Mouse (Mus musculus): Measurements from ENCODE around the gene Tmem104. TPM values are rescaled to one million over a fixed set of nuclear protein-coding genes. Genes with fewer than 3 reads are reported as not detected.

Tmem104 gene
- total and polyA plus RNA-seq, 3 experiments: 23.7 to 34.7 (median 27.9) TPM

DNA sequence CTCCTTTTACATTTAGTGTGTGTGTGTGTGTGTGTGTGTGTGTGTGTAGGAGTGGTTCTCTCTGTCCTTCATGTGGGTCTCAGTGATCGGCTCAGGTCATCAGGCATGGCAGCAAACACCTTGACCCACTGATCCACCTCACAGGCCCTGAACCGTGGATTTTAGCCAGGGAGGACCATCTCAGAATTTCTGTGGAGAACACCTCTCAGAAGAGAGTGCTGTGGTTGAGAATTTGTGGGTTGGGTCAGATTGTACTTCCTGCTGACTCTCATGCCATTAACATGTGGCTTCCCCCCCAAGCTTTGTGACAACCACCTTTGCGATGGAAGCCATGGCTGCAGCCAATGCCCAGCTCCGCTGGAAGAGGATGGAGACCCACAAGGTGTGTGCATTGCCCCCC is 13.2 kb downstream of the Tmem104 start:
- no peak for DNase-seq

DNA sequence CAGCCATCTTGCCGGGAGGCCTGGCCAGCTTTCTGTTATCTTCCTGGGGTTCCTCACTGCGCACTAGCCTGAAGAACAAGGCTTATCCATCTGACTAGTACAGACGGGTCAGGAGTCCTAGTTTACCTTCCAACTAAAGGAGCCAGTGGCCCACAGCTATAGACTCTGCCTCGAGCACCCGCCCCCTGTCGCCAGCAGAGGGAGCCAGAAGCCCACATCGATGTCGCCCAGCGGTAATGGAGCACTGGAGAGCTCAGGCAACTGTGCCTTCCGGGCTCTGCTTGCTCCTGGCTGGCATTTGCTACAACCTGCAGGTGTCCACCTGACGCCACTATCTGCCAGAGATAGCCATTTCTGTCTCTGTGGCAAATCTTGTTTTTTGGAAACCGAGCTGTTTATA is 15.0 kb downstream of the Tmem104 start:
- DNase-seq: peak; percentile 82

- no peak for DNase-seq
Measured at GRCm38 (mm10) chr11:115202756-115203155, 15.5 kb downstream of the Tmem104 start.

- no peak for DNase-seq
Measured at GRCm38 (mm10) chr11:115208126-115208525, 20.8 kb downstream of the Tmem104 start.

- DNase-seq: no peak
Measured at GRCm38 (mm10) chr11:115208776-115209732, 21.8 kb downstream of the Tmem104 start.

GRCm38 (mm10) chr11:115209958-115210357 is 22.7 kb downstream of the Tmem104 start:
- no peak for DNase-seq

DNA sequence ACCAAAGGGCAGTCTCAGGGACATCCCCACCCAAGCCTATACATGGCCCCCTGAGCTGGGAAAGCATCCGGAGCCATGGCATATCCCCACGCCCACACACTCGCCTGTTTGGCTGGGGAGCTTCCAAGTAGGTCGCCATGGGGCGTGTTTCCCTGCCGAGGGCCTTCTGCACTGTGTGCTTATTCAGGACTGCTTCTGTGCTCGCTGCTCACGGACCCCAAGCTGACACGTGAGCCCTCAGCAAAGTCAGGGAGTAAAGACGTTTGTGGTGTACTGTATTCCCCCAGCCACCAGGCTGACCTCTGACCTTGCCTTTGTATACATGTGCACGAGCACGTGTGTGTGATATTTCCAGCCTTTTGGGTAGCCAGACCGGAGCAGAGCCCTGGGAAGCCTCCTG is 24.8 kb downstream of the Tmem104 start:
- no peak for DNase-seq

- no peak for DNase-seq
Measured at GRCm38 (mm10) chr11:115215123-115215522, 27.8 kb downstream of the Tmem104 start.

GRCm38 (mm10) chr11:115217439-115218410 is 30.4 kb downstream of the Tmem104 start:
- DNase-seq: no peak

DNA sequence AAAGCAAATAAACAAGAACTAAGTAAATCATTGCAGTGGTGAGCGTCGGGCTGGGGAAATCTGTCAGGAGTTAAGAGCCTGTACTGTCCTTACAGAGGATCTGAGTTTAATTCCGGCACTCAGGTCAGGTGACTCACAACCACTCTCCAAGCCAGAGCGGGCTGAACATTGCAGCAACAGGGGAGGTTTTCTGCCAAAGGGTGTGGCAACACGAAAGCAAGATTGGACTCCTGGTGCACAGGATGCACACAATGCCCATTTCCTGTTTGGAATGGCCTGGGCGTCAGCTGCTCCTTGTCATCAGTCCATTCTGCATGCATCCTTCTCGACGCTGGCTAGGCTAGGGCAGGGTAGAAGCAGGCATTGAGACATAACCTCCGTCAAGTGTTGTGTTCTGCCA is 32.0 kb downstream of the Tmem104 start:
- DNase-seq: peak; percentile 63

DNA sequence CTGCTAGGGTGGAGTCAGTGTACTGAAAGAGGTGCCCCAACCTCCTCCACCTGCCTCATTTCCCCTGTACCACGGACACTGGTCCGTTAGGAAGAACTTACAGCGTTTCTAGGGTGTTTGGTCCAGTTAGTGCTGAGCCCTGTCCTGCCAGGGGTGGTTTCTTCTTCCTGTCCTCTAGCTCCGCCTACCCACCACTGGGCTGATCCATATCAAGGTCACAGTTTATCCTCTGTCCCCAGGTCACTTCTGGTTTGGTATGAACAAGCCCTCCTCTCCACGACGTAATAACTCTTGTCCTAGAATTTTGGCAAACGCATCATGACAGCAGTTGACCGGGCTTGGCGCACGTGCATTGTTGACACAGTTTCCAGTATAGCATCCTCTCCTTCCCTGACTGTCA is 32.4 kb downstream of the Tmem104 start:
- no peak for DNase-seq

GRCm38 (mm10) chr11:115222077-115222476 is 34.8 kb downstream of the Tmem104 start:
- DNase-seq: no peak

DNA sequence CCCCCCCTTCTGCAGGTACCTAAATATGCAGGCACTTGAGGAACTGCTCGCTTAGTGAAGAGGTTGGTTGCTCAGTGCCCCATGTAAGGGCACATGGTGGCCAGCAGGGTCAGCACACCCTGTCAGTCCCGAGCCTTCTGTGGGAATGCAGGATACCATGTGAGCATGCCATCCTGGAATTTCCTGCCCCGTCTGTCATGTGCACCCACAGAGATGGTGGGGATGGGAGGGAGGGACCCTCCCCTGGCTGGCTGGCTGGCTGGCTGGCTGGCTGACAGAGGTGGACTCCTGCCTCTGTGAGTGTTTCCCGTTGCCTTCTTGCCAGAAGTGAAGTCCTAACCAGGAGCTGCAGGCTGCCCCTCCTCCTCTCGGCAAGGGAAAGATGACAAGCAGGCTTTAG is 35.3 kb downstream of the Tmem104 start:
- DNase-seq: no peak

GRCm38 (mm10) chr11:115223451-115223850 is 36.2 kb downstream of the Tmem104 start:
- DNase-seq: no peak

DNA sequence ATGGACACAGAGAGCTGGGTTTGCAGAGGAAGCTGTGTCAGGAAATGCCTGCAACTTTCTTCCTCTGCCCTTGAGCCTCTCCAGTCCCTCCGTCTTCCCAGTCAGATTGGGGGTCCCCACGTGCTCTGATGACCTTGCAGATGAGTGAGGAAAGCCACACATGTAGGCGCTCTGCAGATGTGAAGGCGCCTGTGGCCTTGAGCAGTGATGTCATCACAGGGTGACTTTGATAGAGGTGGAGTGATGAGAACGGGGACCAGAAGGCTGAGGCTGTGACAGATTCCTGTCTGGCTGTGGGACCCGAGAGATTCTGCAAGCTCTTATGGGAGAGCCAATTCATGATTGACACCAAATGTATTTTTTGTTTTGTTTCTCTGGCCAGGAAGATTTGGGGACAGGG is 36.6 kb downstream of the Tmem104 start:
- peak; percentile 57 for DNase-seq

DNA sequence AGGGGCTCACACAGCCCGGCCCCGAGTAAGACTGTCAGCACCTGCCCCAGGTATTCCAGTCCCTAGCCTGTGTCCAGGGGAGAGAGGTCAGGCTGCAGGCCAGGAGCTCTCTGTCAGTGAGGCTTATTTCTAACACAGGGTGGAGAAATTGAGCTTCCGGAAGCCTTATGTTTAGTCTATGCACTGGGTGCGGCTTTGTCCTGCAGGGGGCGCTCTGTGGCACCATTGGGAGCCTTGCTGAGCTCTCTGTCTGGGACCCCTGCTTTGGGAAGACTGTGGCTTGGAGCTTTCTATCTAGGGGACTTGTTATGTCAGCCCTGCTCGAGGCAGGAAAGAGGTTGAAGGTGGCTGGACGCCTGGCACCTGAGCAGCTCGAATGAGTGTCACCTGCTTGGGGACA is 37.6 kb downstream of the Tmem104 start:
- peak; percentile 52 for DNase-seq

DNA sequence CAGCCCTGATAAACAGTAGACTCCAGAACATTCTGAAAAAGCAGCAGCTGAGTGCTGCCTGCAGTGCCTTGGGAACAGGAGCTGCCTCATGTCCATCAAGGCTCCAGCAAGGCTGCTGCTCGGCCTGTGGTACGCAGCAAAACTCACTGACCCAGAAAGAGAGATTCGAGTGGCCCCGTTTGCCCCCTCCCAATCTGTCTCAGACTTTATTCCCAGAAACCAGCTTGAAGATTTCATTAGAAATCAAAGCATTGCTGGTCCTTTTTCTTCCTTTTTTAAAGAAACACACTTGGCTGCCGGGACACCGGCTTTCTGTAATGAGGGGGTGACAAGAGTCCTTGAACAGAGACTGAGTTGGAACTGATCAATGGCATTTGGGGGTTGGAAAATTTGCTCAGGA is 38.0 kb downstream of the Tmem104 start:
- no peak for DNase-seq

GRCm38 (mm10) chr11:115226811-115227491 is 39.7 kb downstream of the Tmem104 start:
- DNase-seq: no peak

DNA sequence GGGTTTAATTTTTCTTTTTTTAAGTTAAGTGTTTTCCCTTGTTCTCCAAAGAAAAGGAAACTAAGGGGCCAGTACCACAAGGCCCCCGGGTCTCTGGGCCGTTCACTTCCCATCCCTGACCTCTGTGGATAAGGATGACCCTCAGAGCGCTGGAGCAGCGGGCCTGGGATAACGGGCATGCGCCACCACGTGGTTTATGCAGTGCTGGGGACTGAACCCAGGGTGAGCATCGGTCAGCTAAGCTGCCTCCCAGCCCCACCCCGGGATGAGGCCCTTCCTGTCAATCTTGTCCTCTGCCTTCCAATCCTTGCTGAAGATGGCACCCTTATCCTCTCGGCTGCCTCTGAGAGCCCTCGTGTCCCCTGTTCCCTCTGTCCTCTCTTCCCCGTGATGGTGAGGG is 40.4 kb downstream of the Tmem104 start:
- no peak for DNase-seq

DNA sequence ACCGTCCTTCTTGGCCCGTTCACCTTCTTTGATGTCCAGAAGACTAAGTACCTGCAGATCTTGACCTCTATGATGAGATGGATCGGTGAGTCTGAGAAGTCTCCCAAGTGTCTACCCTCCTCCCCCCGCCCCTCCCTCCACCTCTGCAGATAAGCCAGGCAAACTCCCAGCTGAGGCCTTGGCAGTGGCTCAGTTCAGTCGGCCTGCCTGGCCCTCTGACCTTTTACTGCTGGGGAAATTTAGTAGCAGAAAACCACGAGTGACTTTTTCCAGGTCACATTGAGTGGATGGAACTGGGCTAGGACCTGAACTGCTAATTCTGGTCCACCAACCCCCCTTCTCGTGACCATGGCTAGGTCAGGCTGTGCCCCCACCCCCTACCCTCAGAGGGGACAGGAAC is 41.1 kb downstream of the Tmem104 start:
- DNase-seq: peak; percentile 45

GRCm38 (mm10) chr11:115229021-115229930 is 42.0 kb downstream of the Tmem104 start:
- DNase-seq: peak; percentile 19
